Mouse (Mus musculus) liver, embryonic 16.5 days (tissue): ENCODE measurements around the gene Cmtm3. TPM values are rescaled to one million over a fixed set of nuclear protein-coding genes. Genes with fewer than 3 reads are reported as not detected.
A peak's percentile ranks its signal among the peaks of the same experiment; 100 is the strongest.

Source experiments
- ATAC-seq: fragments of 200-750 bp; cut with Nextera tagmentation; 2 replicates; pipeline ENCODE4 v1.8.0; 2017; ENCODE audit warnings: low read depth, mild to moderate bottlenecking, moderate number of reproducible peaks, moderate library complexity
- H3K27ac ChIP-seq: fragments of 300-500 bp; sonication (generic); 2 replicates; pipeline ENCODE4 v1.5.1; 2014; ENCODE audit warnings: mild to moderate bottlenecking, low read length
- H3K27me3 ChIP-seq: fragments of 300-500 bp; sonication (generic); 2 replicates; pipeline ENCODE4 v1.6.1; 2014; ENCODE audit warnings: low read depth, low read length, mixed read lengths; ENCODE audit not compliant: control insufficient read depth, insufficient read depth
- H3K36me3 ChIP-seq: fragments of 300-500 bp; sonication (generic); 2 replicates; pipeline ENCODE4 v1.6.1; 2014; ENCODE audit warnings: mild to moderate bottlenecking; ENCODE audit not compliant: control insufficient read depth, insufficient read depth
- H3K4me1 ChIP-seq: fragments of 300-500 bp; sonication (generic); 2 replicates; pipeline ENCODE4 v1.6.1; 2014; ENCODE audit warnings: low read depth, low read length, mixed read lengths; ENCODE audit not compliant: control insufficient read depth
- H3K4me2 ChIP-seq: fragments of 300-500 bp; sonication (generic); 2 replicates; pipeline ENCODE4 v1.6.1; 2014; ENCODE audit warnings: low read depth, low read length, mixed read lengths
- H3K4me3 ChIP-seq: fragments of 300-500 bp; sonication (generic); 2 replicates; pipeline ENCODE4 v1.5.1; 2014; ENCODE audit warnings: low read depth, mild to moderate bottlenecking, low read length
- H3K9ac ChIP-seq: fragments of 300-500 bp; sonication (generic); 2 replicates; pipeline ENCODE4 v1.6.1; 2014; ENCODE audit warnings: low read depth, low read length
- H3K9me3 ChIP-seq: fragments of 300-500 bp; sonication (generic); replicated peaks from 2 replicates; pipeline ENCODE4 v1.6.1; 2016; ENCODE audit warnings: low read length; ENCODE audit not compliant: control insufficient read depth
- WGBS: fragments of 180-500 bp; shearing (Covaris S2); extraction: QIAGEN DNeasy Blood & Tissue Kit; methylation state at CpG from one replicate; pipeline ENCODE4 v1.1.7; 2014; ENCODE audit not compliant: insufficient replicate concordance; 5-methylcytosine and 5-hydroxymethylcytosine counted together
- polyA plus RNA-seq: library from polyadenylated mRNA; unstranded; fragments of >200 nt; fragmentation: Nextera tagmentation; extraction: Ambion mirVana; gene quantifications from 2 replicates; pipeline ENCODE4 v1.2.1, GENCODE M21; 2015

The Cmtm3 gene
- polyA plus RNA-seq, 1 experiment from 2014 or later: 17.6 TPM

DNA sequence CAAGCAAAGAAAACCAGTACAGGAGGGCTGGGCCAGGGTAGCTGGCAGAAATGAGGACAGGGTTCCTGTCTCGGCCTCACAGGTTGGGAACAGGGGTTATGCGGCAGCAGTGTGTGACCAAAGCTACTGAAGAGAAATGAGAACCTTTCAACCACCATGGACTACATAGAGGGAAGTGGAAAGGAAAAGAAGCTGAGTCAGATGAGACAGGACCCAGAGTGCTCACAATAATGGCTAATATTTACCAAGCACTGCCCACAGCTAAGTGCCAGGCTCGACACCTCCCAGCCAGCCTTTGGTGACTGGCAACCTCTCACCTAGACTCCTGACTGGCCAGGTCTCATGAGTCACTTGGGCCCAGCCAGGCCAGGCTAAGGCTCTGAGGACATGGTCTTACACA, 44.8 kb downstream of the Cmtm3 start:
- no peak overlapping the region for H3K27ac ChIP-seq
- H3K36me3 ChIP-seq: no peaks in the 10 kb centered on the region
- no peak for ATAC-seq
- 36% methylated on average over 3 of the region's 3 CpGs for WGBS
- no peak overlapping the region for H3K9ac ChIP-seq
- H3K4me3 ChIP-seq: no peak overlapping the region
- H3K27me3 ChIP-seq: no peaks in the 10 kb centered on the region
- H3K4me2 ChIP-seq: no peak overlapping the region
- H3K9me3 ChIP-seq: no peaks in the 10 kb centered on the region
- H3K4me1 ChIP-seq: no peaks in the 10 kb centered on the region

DNA sequence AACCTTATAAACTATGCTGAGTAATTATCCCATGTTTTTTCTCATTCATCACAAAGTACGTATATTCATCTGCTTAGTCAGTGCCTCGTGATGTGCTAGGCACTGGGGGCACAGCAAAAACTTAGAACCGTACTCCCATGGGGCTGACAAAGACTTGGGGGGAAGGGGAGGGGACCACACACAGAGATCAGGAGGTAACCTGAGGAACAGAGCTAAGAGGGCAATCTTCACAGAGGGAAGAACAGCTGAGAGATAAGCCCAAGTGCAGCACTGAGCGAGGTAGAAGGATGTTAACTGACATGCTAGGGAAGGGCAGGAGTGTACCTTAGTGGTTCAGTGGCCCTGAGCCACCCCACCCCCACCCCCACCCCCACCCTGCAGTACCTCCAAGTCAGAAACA, 47.5 kb downstream of the Cmtm3 start:
- 35% methylated on average over 4 of the region's 4 CpGs for WGBS

DNA sequence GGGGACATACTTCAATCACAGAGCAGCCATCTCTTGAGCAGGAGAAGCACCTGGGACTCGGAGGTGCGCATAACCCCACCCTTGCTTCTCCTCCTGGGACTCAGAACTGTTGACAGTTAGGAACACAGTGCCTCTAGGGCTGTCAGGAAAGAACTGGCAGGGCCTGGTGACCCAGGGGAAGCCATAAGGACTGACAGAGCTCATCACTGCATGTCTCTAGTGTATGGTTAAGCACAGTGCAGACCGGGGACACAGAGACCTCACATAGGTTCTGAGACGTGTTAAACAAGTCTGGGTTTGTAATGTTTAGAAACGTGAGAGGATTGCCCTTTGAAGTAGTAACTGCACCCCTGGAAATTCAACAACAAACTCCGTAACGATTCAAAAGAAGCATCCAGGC, 48.3 kb downstream of the Cmtm3 start:
- 56% methylated on average over 7 of the region's 7 CpGs for WGBS
- ATAC-seq: no peak
- no peak overlapping the region for H3K4me2 ChIP-seq
- no peak overlapping the region for H3K27ac ChIP-seq
- no peak overlapping the region for H3K9ac ChIP-seq
- no peaks in the 10 kb centered on the region; the same call in 1 of the 2 replicates for H3K4me1 ChIP-seq
- no peaks in the 10 kb centered on the region for H3K36me3 ChIP-seq
- no peaks in the 10 kb centered on the region for H3K9me3 ChIP-seq
- H3K4me3 ChIP-seq: no peak overlapping the region
- no peaks in the 10 kb centered on the region for H3K27me3 ChIP-seq

More for the DNA sequence above, 47.5 kb downstream of the Cmtm3 start:
- Histone ChIP-seq H3K4me3 (no peak overlapping the region), H3K36me3 (no peaks in the 10 kb centered on the region), H3K4me1 (no peaks in the 10 kb centered on the region; the same call in 1 of the 2 replicates), H3K9me3 (no peaks in the 10 kb centered on the region), H3K27ac (no peak overlapping the region), H3K9ac (no peak overlapping the region), H3K27me3 (no peaks in the 10 kb centered on the region), H3K4me2 (no peak overlapping the region)
- no peak for ATAC-seq

DNA sequence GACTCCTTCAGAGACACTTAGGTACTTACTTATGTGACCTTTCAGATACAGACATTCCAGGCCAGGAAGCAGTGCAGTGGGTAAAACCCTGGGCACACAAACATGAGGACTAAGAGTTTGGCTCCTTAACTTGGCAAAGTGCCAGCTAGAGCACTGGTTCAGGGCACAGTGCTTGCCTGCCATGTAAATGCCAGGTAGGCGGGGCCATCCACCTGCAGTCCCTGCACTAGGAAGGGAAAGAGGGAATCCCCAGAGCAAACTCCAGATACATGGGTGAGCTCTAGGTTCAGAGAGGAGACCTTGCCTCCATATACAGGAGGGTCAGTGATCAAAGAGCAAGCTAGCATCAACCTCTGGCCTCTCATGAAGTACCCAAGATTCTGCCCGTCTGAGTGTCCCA, 48.8 kb downstream of the Cmtm3 start:
- H3K4me3 ChIP-seq: no peak overlapping the region
- no peaks in the 10 kb centered on the region for H3K36me3 ChIP-seq
- H3K4me1 ChIP-seq: no peaks in the 10 kb centered on the region; the same call in 1 of the 2 replicates
- no peak for ATAC-seq
- no peaks in the 10 kb centered on the region for H3K27me3 ChIP-seq
- no peak overlapping the region for H3K9ac ChIP-seq
- H3K4me2 ChIP-seq: no peak overlapping the region
- H3K9me3 ChIP-seq: no peaks in the 10 kb centered on the region
- WGBS: 68% methylated on average over 2 of the region's 2 CpGs
- no peak overlapping the region for H3K27ac ChIP-seq

DNA sequence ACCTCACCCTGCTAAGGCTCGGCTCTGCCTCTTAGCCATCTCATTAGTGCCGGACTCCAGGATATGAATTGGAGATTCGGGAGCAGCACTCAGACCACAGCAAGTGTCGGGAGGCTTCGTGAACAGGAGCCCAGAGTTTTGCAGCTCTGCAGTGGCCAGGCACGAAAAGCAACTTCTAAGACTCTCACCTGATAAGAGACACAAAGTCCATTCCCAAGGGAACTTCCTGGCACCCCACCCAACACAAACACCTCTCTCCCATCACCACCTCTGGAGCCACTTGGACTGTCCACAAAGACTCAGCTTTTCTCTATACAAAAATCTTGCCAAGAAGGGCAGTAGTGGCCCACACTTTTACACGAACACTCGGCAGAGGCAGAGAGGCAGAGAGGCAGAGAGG, 51.0 kb downstream of the Cmtm3 start:
- Histone ChIP-seq H3K27ac (no peak overlapping the region), H3K9ac (no peak overlapping the region), H3K4me1 (peaks cover 7% of the 10 kb centered on the region), H3K4me3 (no peak overlapping the region), H3K27me3 (peaks cover 10% of the 10 kb centered on the region), H3K4me2 (no peak overlapping the region), H3K9me3 (no peaks in the 10 kb centered on the region), H3K36me3 (no peaks in the 10 kb centered on the region)
- WGBS: 68% methylated on average over 8 of the region's 8 CpGs
- no peak for ATAC-seq

DNA sequence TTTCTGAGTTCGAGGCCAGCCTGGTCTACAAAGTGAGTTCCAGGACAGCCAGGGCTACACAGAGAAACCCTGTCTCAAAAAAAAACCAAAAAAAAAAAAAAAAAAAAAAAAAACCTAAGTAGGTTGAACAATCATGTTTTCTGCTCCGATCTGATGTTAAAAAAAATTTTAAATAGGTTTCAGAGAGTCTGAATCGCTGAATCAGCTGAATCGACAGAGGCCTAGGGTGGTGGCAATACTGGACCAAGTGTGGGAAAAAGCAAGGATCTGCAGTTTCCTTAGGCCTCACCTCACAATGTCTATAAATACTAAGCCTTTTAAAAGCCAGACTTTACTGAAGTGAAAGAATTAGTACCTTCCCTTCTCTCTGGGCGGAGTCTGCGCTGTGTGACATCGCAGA, 53.9 kb downstream of the Cmtm3 start:
- Histone ChIP-seq H3K4me2 (no peak overlapping the region), H3K27me3 (peaks cover 21% of the 10 kb centered on the region), H3K27ac (no peak overlapping the region), H3K9me3 (no peaks in the 10 kb centered on the region), H3K36me3 (no peaks in the 10 kb centered on the region), H3K9ac (no peak overlapping the region), H3K4me3 (no peak overlapping the region), H3K4me1 (peaks cover 7% of the 10 kb centered on the region)
- 84% methylated on average over 7 of the region's 7 CpGs for WGBS
- ATAC-seq: no peak

DNA sequence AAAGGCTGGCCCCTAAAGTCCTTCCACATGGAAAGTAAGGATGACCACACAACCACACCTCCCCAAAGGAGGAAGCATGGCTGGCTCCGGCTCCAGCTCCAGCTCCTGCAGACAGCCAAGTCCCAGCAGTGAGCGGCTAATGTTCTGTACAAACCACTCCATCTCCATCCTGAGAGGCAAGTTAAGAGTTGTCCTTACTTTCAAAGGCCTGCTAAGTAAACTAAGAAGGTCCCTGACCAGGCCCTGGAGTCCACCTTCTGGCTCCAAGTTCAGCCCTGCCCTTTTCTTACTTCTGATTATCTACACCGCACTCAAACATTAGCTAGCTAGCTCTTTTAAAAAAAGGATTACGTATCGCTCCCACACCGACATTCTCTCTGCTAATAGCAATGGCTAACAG, 54.6 kb downstream of the Cmtm3 start:
- no peaks in the 10 kb centered on the region for H3K36me3 ChIP-seq
- H3K9ac ChIP-seq: no peak overlapping the region
- ATAC-seq: no peak

DNA sequence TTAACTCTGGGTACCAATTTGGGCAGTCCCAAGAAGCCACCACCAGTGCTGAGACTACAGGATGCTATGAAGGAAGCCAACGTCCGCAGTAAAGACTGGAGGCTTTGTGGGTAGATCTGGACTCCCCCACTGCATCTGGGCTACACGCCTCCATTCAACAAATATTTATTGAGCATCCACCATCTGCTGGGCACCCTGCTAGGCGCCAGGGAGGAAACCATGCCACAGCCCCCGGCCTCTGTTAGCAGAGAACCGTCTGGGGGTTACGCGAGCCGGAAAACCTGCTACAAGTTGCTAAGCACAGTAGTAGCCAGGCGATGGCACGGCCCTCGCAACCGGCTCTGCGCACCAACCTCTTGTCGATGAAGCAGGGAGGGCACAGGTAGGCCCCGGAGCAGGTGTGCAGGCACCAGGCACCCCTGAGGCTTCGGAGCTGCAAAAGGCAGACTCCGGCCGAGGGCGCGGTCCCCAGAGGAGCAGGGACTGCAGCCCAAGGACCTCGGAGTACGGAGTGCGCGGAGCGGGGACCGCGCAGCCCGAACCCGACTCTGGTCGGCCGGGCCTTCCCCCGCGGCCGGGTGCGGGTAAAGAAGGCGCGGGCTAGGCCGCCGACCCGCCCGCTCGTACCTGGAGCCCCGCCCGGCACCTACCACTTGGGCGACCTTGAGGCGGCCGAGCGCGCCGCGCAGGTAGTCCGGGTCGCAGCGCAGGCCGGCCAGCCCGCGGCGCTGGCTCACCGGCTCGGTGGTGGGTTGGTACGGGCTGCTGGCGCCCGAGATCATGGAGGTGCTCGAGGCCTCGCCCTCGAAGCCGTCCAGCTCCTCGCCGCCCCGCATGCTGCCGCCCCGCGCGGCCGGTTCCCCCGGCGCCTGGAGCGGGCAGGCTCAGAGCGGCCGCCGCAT, 55.8 kb downstream of the Cmtm3 start:
- H3K4me3 ChIP-seq: peak overlapping the region; percentile 68
- H3K27me3 ChIP-seq: peaks cover 21% of the 10 kb centered on the region
- H3K4me2 ChIP-seq: peak overlapping the region; percentile 92
- no peaks in the 10 kb centered on the region for H3K9me3 ChIP-seq
- H3K4me1 ChIP-seq: peaks cover 7% of the 10 kb centered on the region
- under 1% methylated on average over 80 of the region's 82 CpGs for WGBS
- peak; percentile 65 for ATAC-seq
- no peaks in the 10 kb centered on the region for H3K36me3 ChIP-seq
- H3K9ac ChIP-seq: peak overlapping the region; percentile 65
- H3K27ac ChIP-seq: peak overlapping the region; percentile 24; the same call in 1 of the 2 replicates

More for the DNA sequence above, 54.6 kb downstream of the Cmtm3 start:
- Histone ChIP-seq H3K4me1 (peaks cover 7% of the 10 kb centered on the region), H3K27ac (no peak overlapping the region), H3K4me3 (no peak overlapping the region), H3K9me3 (no peaks in the 10 kb centered on the region), H3K4me2 (no peak overlapping the region), H3K27me3 (peaks cover 21% of the 10 kb centered on the region)
- 79% methylated on average over 6 of the region's 6 CpGs for WGBS

DNA sequence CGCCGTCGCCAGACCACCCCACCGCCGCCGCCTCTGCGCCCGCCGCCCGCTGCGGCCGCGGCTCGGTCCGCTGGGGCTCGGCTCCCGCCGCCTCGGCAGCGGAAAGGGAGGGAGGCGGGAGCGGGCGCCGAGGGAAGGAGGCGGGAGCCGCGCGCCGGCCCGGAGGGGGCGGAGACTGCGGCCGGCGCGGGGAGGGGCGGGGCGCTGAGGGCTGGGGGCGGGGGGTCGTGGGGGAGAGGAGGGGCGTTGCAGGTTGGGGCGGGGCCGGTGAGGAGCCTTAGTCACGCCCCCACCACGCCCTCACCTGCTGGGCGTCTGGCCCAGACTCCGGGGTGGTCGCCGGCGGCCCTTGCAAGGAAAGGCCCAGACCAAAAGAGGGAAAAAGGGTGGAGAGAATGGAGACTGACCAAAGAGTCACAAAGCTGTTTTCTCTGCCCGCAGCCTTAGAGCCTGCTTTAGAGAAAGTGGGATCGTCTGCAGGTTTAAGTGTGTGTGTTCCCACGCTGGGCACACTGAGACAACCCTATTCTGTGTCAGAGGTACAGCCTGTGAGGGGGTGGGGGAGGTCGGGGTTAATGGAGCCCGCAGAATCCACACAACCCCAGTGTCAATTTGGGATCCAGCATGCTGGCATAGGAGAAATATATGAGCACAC, 56.6 kb downstream of the Cmtm3 start, which contains the start of gene Cmtm4:
TSS of gene Cmtm4 (minus strand) at position 105 of the 655 bp plus-strand sequence.
- H3K27me3 ChIP-seq: peaks cover 21% of the 10 kb centered on the region
- WGBS: 6% methylated on average over 20 of the region's 54 CpGs
- H3K4me1 ChIP-seq: peaks cover 7% of the 10 kb centered on the region
- no peaks in the 10 kb centered on the region for H3K36me3 ChIP-seq
- H3K27ac ChIP-seq: peak within 1 kb of the TSS; percentile 24; the same call in 1 of the 2 replicates
- H3K9me3 ChIP-seq: no peaks in the 10 kb centered on the region
- H3K4me2 ChIP-seq: peak within 1 kb of the TSS; percentile 92
- peak within 1 kb of the TSS; percentile 65 for H3K9ac ChIP-seq
- H3K4me3 ChIP-seq: peak within 1 kb of the TSS; percentile 68
- peak; percentile 82 for ATAC-seq
